Mouse (Mus musculus) heart, postnatal 0 days (tissue): ENCODE results near the gene Ston1.

Experiments
- CTCF ChIP-seq: IDR thresholded peaks from 2 replicates; pipeline ENCODE4 v1.5.1; 2016; ENCODE audit warnings: antibody characterized with exemption, control low read depth, low read depth
- EP300 ChIP-seq: IDR thresholded peaks from 2 replicates; pipeline ENCODE4 v1.6.1; 2016; ENCODE audit warnings: antibody characterized with exemption, low read depth

DNA sequence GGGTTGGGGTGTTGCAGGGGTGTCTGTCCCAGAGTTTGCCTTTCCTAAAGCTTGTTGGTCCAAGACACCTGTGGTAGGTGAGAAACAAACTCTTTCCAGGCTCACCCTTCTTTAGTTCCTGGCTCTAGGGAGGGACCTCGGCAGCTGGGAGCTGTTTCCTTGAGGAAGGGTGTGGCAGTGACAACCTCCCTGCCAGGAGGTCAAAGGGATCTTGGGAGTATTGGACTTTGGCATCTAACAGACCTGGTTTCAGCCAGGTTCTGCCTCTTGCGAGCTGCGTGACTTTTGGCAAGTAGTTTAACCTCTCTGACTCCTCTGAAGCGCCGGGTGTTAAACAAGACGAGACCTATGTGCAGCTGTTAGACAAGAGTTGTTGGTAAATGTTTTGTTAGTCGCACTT lies 29.7 kb downstream of the Ston1 start:
- TF ChIP-seq CTCF: no peak
- no peak for TF ChIP-seq EP300
